ENCODE assay signal across 16 mouse cellular contexts in genomic region chr4:99475701-99476218, GRCm38 (mm10).
DNase-seq lines count a peak whose midpoint lies in the region; ATAC-seq and TF ChIP-seq lines count a peak whose summit lies in the region.
"Had no signal": no experiment of that assay in that cellular context is flagged by ENCODE, and none has a peak within 500 bp of the region (broad histone marks: within the 10 kb centered on the region; RNA-seq: fewer than 3 reads in every experiment).

No protein-coding gene starts in this region.

- WGBS in forebrain, postnatal 0 days = 11% methylated on average over 11 of the region's 11 CpGs
- WGBS in forebrain, embryonic 16.5 days = 6% methylated on average over 11 of the region's 11 CpGs
- WGBS in neural tube, embryonic 11.5 days = 32% methylated on average over 11 of the region's 11 CpGs
- 35% methylated on average over 11 of the region's 11 CpGs for WGBS in limb, embryonic 11.5 days

- H3K9ac ChIP-seq in forebrain, postnatal 0 days = no peak overlapping the region
- H3K9ac ChIP-seq in forebrain, embryonic 16.5 days (replicated peaks; ENCODE audit: low read depth, low read length) = no peak overlapping the region
- no peak overlapping the region for H3K9ac ChIP-seq in neural tube, embryonic 11.5 days (ENCODE audit: low read length)
- H3K9ac ChIP-seq in limb, embryonic 11.5 days (ENCODE audit: low read length) = no peak overlapping the region
- H3K9ac ChIP-seq: embryonic facial prominence, embryonic 15.5 days had no signal

- H3K27ac ChIP-seq in forebrain, postnatal 0 days (ENCODE audit: low read depth, low read length) = no peak overlapping the region
- no peak overlapping the region for H3K27ac ChIP-seq in forebrain, embryonic 16.5 days (ENCODE audit: low read length)
- H3K27ac ChIP-seq in neural tube, embryonic 11.5 days (ENCODE audit: low read depth, low read length) = no peak overlapping the region
- no peak overlapping the region for H3K27ac ChIP-seq in limb, embryonic 11.5 days (replicated peaks; ENCODE audit: low read depth, low read length)
- H3K27ac ChIP-seq: embryonic facial prominence, embryonic 15.5 days had no signal

- H3K4me3 ChIP-seq in forebrain, postnatal 0 days (ENCODE audit: low read depth, low read length) = no peak overlapping the region
- H3K4me3 ChIP-seq in forebrain, embryonic 16.5 days (replicated peaks; ENCODE audit: low read length) = no peak overlapping the region
- H3K4me3 ChIP-seq in neural tube, embryonic 11.5 days (ENCODE audit: low read depth, low read length) = no peak overlapping the region
- no peak overlapping the region for H3K4me3 ChIP-seq in limb, embryonic 11.5 days (ENCODE audit: low read depth, low read length)
- H3K4me3 ChIP-seq: embryonic facial prominence, embryonic 15.5 days had no signal

- H3K36me3 ChIP-seq in forebrain, postnatal 0 days (ENCODE audit: insufficient read depth) = no peaks in the 10 kb centered on the region
- H3K36me3 ChIP-seq in forebrain, embryonic 16.5 days (ENCODE audit: control insufficient read depth, insufficient read depth) = no peaks in the 10 kb centered on the region
- H3K36me3 ChIP-seq in neural tube, embryonic 11.5 days (ENCODE audit: control insufficient read depth, insufficient read depth, low read length) = no peaks in the 10 kb centered on the region
- H3K36me3 ChIP-seq in limb, embryonic 11.5 days (ENCODE audit: control insufficient read depth, insufficient read depth, low read length) = no peaks in the 10 kb centered on the region
- H3K36me3 ChIP-seq: embryonic facial prominence, embryonic 15.5 days had no signal

- no peaks in the 10 kb centered on the region for H3K4me1 ChIP-seq in forebrain, postnatal 0 days (ENCODE audit: insufficient read depth)
- H3K4me1 ChIP-seq in forebrain, embryonic 16.5 days (replicated peaks; ENCODE audit: control insufficient read depth, insufficient read depth, low read length) = peaks cover 6% of the 10 kb centered on the region; the same call in 1 of the 2 replicates
- H3K4me1 ChIP-seq in neural tube, embryonic 11.5 days (ENCODE audit: control insufficient read depth, insufficient read depth, low read length) = no peaks in the 10 kb centered on the region
- peaks cover 4% of the 10 kb centered on the region; the same call in 1 of the 2 replicates for H3K4me1 ChIP-seq in limb, embryonic 11.5 days (ENCODE audit: control insufficient read depth, insufficient read depth, low read length)
- H3K4me1 ChIP-seq: embryonic facial prominence, embryonic 15.5 days had no signal

- no peaks in the 10 kb centered on the region for H3K9me3 ChIP-seq in forebrain, postnatal 0 days (ENCODE audit: low read length)
- no peaks in the 10 kb centered on the region for H3K9me3 ChIP-seq in forebrain, embryonic 16.5 days (ENCODE audit: control insufficient read depth, low read length)
- no peaks in the 10 kb centered on the region for H3K9me3 ChIP-seq in neural tube, embryonic 11.5 days (ENCODE audit: control insufficient read depth, low read length)
- no peaks in the 10 kb centered on the region for H3K9me3 ChIP-seq in limb, embryonic 11.5 days (ENCODE audit: control insufficient read depth, low read length)
- H3K9me3 ChIP-seq: embryonic facial prominence, embryonic 15.5 days had no signal

- TF ChIP-seq CTCF in forebrain, postnatal 0 days (IDR thresholded peaks at IDR 0.05; ENCODE audit: low read depth) = no peak

- no peak for DNase-seq in forebrain, postnatal 0 days
- DNase-seq in neural tube, embryonic 11.5 days (ENCODE audit: low spot score) = peak; percentile 38
- DNase-seq in neural tube, embryonic 10.5 days (ENCODE audit: extremely low spot score, low spot score) = no peak
- peak; percentile 31 for DNase-seq in limb, embryonic 11.5 days (ENCODE audit: low spot score)
- DNase-seq in T-cell, adult 2 months (ENCODE audit: low spot score) = no peak
- no peak for DNase-seq in urinary bladder, postnatal 25 days (ENCODE audit: low spot score)
- DNase-seq: adrenal gland, postnatal 14 days; cerebellum, adult 8-10 months; kidney, adult 18-20 months; kidney, postnatal 10 days; liver; lung, adult 18-20 months; lung, postnatal 36 days; thymus, postnatal 25 days had no signal

- peak; percentile 59 for ATAC-seq in forebrain, postnatal 0 days
- ATAC-seq in forebrain, embryonic 16.5 days = no peak
- ATAC-seq in neural tube, embryonic 11.5 days (ENCODE audit: insufficient read depth, low FRiP score, low TSS enrichment) = no peak
- no peak for ATAC-seq in limb, embryonic 11.5 days (ENCODE audit: insufficient number of reproducible peaks, low FRiP score, low TSS enrichment, low read depth)

- no peak overlapping the region for H3K4me2 ChIP-seq in forebrain, postnatal 0 days (ENCODE audit: low read depth)
- H3K4me2 ChIP-seq in forebrain, embryonic 16.5 days (ENCODE audit: low read length) = no peak overlapping the region
- H3K4me2 ChIP-seq in neural tube, embryonic 11.5 days (ENCODE audit: low read depth) = no peak overlapping the region
- H3K4me2 ChIP-seq in limb, embryonic 11.5 days (ENCODE audit: low read depth, severe bottlenecking) = no peak overlapping the region
- H3K4me2 ChIP-seq: embryonic facial prominence, embryonic 15.5 days had no signal

- H3K27me3 ChIP-seq in forebrain, postnatal 0 days (ENCODE audit: insufficient read depth, low read length) = no peaks in the 10 kb centered on the region
- no peaks in the 10 kb centered on the region for H3K27me3 ChIP-seq in forebrain, embryonic 16.5 days (replicated peaks; ENCODE audit: control insufficient read depth, insufficient read depth, low read length)
- no peaks in the 10 kb centered on the region for H3K27me3 ChIP-seq in neural tube, embryonic 11.5 days (ENCODE audit: control insufficient read depth, insufficient read depth, low read length)
- no peaks in the 10 kb centered on the region for H3K27me3 ChIP-seq in limb, embryonic 11.5 days (ENCODE audit: control insufficient read depth, insufficient read depth, low read length)
- H3K27me3 ChIP-seq: embryonic facial prominence, embryonic 15.5 days had no signal

Comparison
In these comparisons a context has a peak if more than half of its experiments do, and no peak if none do; other contexts are left out.
1. DNase-seq: peak in neural tube, embryonic 11.5 days (single experiment) and limb, embryonic 11.5 days (single experiment); none in forebrain, postnatal 0 days (single experiment), neural tube, embryonic 10.5 days (single experiment), T-cell, adult 2 months (single experiment) and urinary bladder, postnatal 25 days (single experiment).